Mouse (Mus musculus): Measurements from ENCODE around the gene Bicdl2.

DNA sequence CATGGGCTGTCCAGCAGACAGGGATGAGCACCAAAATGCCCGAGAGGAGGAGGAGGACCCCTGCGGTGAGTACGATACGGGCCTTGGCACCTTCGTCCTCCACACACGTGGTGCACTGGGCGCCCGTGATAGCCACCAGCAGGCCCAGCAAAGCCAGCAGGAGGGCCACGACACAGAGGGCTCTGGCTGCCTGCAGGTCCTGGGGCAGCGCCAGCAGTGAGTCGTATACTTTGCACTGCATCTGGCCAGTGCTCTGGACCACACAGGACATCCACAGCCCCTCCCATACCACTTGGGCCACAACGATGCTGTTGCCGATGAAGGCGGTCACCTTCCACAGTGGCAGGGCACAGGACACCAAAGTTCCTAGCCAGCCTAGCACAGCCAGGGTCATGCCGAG lies 22.9 kb downstream of the Bicdl2 start:
- TF ChIP-seq CTCF (IDR thresholded peaks at IDR 0.05; ENCODE audit: extremely low read depth, insufficient read depth, insufficient read length, insufficient replicate concordance): no peak
- TF ChIP-seq POLR2A (IDR thresholded peaks at IDR 0.05; ENCODE audit: low read depth, low read length): no peak
